Mouse (Mus musculus) brain, embryonic 14.5 days (tissue): ENCODE measurements around the gene Hdac7.

Experiments used
- CTCF ChIP-seq: fragments of 200-500 bp; IDR thresholded peaks from 2 replicates; pipeline ENCODE4 v1.5.1; 2012; ENCODE audit warnings: inconsistent platforms, mild to moderate bottlenecking, moderate library complexity, borderline replicate concordance; ENCODE audit not compliant: insufficient read depth, insufficient read length; ENCODE audit errors: extremely low read depth
- POLR2A ChIP-seq: fragments of 200-500 bp; IDR thresholded peaks from 2 replicates; pipeline ENCODE4 v1.6.1; 2012; ENCODE audit warnings: mild to moderate bottlenecking, inconsistent platforms, borderline replicate concordance; ENCODE audit not compliant: poor library complexity, insufficient read depth, insufficient read length, severe bottlenecking; ENCODE audit errors: extremely low read depth

DNA sequence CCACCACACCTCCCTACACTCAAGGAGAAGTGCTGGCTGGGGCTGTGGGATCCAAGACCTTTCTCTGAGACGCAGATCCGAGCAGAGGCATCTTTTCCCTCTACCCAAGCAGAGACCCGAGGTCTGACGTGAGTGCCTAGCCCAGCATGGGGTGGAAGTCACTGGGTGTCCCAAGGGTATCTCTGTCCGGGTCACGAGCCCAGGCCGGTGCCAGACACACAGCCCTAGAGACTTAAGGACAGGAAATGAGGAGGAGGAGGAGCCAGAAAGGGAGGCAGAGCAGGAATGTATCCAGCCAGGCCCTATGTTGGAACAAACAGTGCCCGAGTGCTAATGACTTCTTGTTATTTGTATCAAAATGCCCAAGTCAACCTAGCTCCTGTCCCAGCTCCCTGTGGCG, 81.6 kb downstream of the Hdac7 start:
- TF ChIP-seq CTCF (no peak), POLR2A (no peak)
